Mouse (Mus musculus): ENCODE results near the gene Dst.
"Not testable (repeated sequence)": the region's sequence is repeated elsewhere in the genome, so short reads cannot be mapped to it uniquely, and the experiment has no call there.

The Dst gene

GRCm38 (mm10) chr1:34287731-34288130 lies 379.7 kb downstream of the Dst start:
- DNase-seq (ENCODE audit: low read depth, low spot score) = no peak

- no peak for DNase-seq (ENCODE audit: low read depth, low spot score)
These were observed 380.2 kb downstream of the Dst start for GRCm38 (mm10) chr1:34288181-34288580.

GRCm38 (mm10) chr1:34288721-34289471 lies 380.9 kb downstream of the Dst start:
- no peak for DNase-seq (ENCODE audit: low read depth, low spot score)

- DNase-seq (ENCODE audit: low read depth, low spot score) = no peak
These were observed 381.4 kb downstream of the Dst start for GRCm38 (mm10) chr1:34289472-34289748.

- no peak for DNase-seq (ENCODE audit: low read depth, low spot score)
These were observed 382.3 kb downstream of the Dst start for GRCm38 (mm10) chr1:34290321-34290720.

- DNase-seq (ENCODE audit: low read depth, low spot score) = no peak
These were observed 385.2 kb downstream of the Dst start for GRCm38 (mm10) chr1:34293198-34293597.

GRCm38 (mm10) chr1:34297636-34298035 lies 389.6 kb downstream of the Dst start:
- DNase-seq (ENCODE audit: low read depth, low spot score) = no peak

- no peak for DNase-seq (ENCODE audit: low read depth, low spot score)
These were observed 390.7 kb downstream of the Dst start for GRCm38 (mm10) chr1:34298631-34299184.

GRCm38 (mm10) chr1:34299507-34299906 lies 391.5 kb downstream of the Dst start:
- DNase-seq (ENCODE audit: low read depth, low spot score) = no peak

- no peak for DNase-seq (ENCODE audit: low read depth, low spot score)
These were observed 392.4 kb downstream of the Dst start for GRCm38 (mm10) chr1:34300309-34300980.

- no peak for DNase-seq (ENCODE audit: low read depth, low spot score)
These were observed 396.2 kb downstream of the Dst start for GRCm38 (mm10) chr1:34304227-34304626.

GRCm38 (mm10) chr1:34306741-34307140 lies 398.7 kb downstream of the Dst start:
- no peak for DNase-seq (ENCODE audit: low read depth, low spot score)

GRCm38 (mm10) chr1:34307191-34307590 lies 399.2 kb downstream of the Dst start:
- DNase-seq (ENCODE audit: low read depth, low spot score) = no peak

GRCm38 (mm10) chr1:34308841-34309240 lies 400.8 kb downstream of the Dst start:
- DNase-seq (ENCODE audit: low read depth, low spot score) = not testable (repeated sequence)

- DNase-seq (ENCODE audit: low read depth, low spot score) = no peak
These were observed 401.4 kb downstream of the Dst start for GRCm38 (mm10) chr1:34309396-34309795.

- DNase-seq (ENCODE audit: low read depth, low spot score) = no peak
These were observed 402.7 kb downstream of the Dst start for GRCm38 (mm10) chr1:34310532-34311250.

- no peak for DNase-seq (ENCODE audit: low read depth, low spot score)
These were observed 404.8 kb downstream of the Dst start for GRCm38 (mm10) chr1:34312806-34313205.

- DNase-seq (ENCODE audit: low read depth, low spot score) = no peak
These were observed 407.4 kb downstream of the Dst start for GRCm38 (mm10) chr1:34315381-34315780.

GRCm38 (mm10) chr1:34324255-34324654 lies 416.2 kb downstream of the Dst start:
- no peak for DNase-seq (ENCODE audit: low read depth, low spot score)

- no peak for DNase-seq (ENCODE audit: low read depth, low spot score)
These were observed 420.6 kb downstream of the Dst start for GRCm38 (mm10) chr1:34328606-34329005.

- no peak for DNase-seq (ENCODE audit: low read depth, low spot score)
These were observed 423.7 kb downstream of the Dst start for GRCm38 (mm10) chr1:34331767-34332166.

Data from embryo, embryonic 11.5 days (tissue).